Mouse (Mus musculus): ENCODE measurements around the gene Gm45618. TPM values are rescaled to one million over a fixed set of nuclear protein-coding genes. Genes with fewer than 3 reads are reported as not detected.
A peak's percentile ranks its signal among the peaks of the same experiment; 100 is the strongest.

The Gm45618 gene
- total and polyA plus RNA-seq, 3 experiments, result not detected

DNA sequence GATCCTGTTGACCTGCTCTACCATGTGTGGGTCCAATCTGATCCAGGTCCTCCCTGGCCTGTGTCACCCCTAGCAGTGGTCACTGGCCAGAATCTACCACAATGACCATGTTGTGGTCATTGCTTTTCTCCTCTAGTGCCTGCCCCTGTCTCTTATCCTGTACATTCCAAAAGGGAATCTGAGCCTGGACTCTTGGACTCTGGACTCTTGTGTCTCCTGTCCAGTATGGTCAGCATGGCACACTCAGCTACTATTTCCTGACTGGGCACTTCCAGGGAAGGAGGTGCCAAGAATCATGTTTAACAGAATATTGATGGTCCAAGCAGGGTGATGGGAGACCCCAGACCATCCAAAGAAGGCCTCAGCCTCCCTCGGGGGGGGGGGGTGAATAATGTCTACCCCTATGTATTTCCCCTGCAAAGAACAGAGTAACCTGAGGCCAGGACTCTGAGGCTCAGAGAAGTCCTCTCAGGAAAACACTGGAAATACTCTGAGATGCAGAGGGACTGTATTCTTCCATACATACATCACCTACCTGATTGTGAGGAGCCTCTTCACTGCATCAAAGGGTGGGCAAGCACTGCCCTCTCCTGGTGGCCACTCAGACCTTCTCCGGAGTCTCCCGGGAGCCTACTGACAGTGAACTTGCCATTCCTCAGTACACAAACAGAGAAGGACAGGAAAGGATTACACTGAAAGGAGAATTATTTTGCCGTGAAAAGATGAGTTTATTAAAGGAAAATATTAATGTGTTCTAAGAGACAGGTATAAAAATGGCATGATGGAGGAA, 13.9 kb upstream of the Gm45618 start:
- H3K27ac ChIP-seq, result no peak overlapping the region
- DNase-seq, result no peak
- no peak overlapping the region for H3K4me3 ChIP-seq
- H3K9ac ChIP-seq (ENCODE audit: low read depth, low read length), result no peak overlapping the region
- TF ChIP-seq EP300 (IDR thresholded peaks at IDR 0.05; ENCODE audit: insufficient read depth, low read depth, low read length) (no peak), CTCF (IDR thresholded peaks at IDR 0.05) (peak; percentile 57), POLR2A (IDR thresholded peaks at IDR 0.05; ENCODE audit: insufficient read depth, low read depth, low read length) (no peak)
- H3K36me3 ChIP-seq (ENCODE audit: control insufficient read depth, insufficient read depth, low read length), result no peaks in the 10 kb centered on the region
- no peaks in the 10 kb centered on the region for H3K27me3 ChIP-seq (ENCODE audit: control insufficient read depth, insufficient read depth, low read length)
- WGBS, result 41% methylated on average over 4 of the region's 4 CpGs
- intact Hi-C loops (cut with DNase I), result no loop called here
- no peaks in the 10 kb centered on the region for H3K4me1 ChIP-seq (ENCODE audit: control insufficient read depth, insufficient read depth, low read length)
- no peaks in the 10 kb centered on the region for H3K79me2 ChIP-seq (replicated peaks; ENCODE audit: control insufficient read depth, insufficient read depth, low read length)

DNA sequence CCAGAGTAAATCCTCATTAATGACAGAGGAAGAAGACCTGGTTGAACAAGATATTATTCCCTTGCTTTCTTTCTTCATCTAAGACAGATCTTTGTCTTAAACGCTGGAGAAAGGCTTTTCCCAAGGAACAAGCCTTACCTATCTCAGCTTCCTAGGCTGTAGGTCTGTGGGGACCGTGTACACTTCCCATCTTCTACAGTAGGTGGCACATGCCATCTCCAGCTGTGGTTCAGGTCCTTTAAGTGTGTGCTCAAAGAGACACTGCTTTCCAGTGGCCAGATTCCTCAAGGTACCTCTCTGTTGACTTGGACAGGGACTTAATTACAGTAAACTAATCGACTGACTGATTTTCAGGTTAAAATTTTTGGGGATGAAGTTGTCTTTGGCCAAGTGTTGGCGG, 8.3 kb upstream of the Gm45618 start:
- WGBS, result 60% methylated on average over 4 of the region's 4 CpGs
- intact Hi-C loops (cut with DNase I), result no loop called here
- no peak for DNase-seq
- no peaks in the 10 kb centered on the region for H3K27me3 ChIP-seq (ENCODE audit: control insufficient read depth, insufficient read depth, low read length)
- H3K79me2 ChIP-seq (replicated peaks; ENCODE audit: control insufficient read depth, insufficient read depth, low read length), result no peaks in the 10 kb centered on the region
- TF ChIP-seq POLR2A (IDR thresholded peaks at IDR 0.05; ENCODE audit: insufficient read depth, low read depth, low read length) (no peak), CTCF (IDR thresholded peaks at IDR 0.05) (no peak), EP300 (IDR thresholded peaks at IDR 0.05; ENCODE audit: insufficient read depth, low read depth, low read length) (no peak)
- H3K36me3 ChIP-seq (ENCODE audit: control insufficient read depth, insufficient read depth, low read length), result no peaks in the 10 kb centered on the region
- H3K27ac ChIP-seq, result no peak overlapping the region
- H3K4me3 ChIP-seq, result no peak overlapping the region
- no peaks in the 10 kb centered on the region for H3K4me1 ChIP-seq (ENCODE audit: control insufficient read depth, insufficient read depth, low read length)
- H3K9ac ChIP-seq (ENCODE audit: low read depth, low read length), result no peak overlapping the region

GRCm38 (mm10) chr7:142119632-142120031, 897 bp downstream of the Gm45618 start:
- no peak overlapping the region for H3K9ac ChIP-seq (ENCODE audit: low read depth, low read length)
- no peak overlapping the region for H3K27ac ChIP-seq
- intact Hi-C loops (cut with DNase I), result no loop called here
- no peaks in the 10 kb centered on the region for H3K27me3 ChIP-seq (ENCODE audit: control insufficient read depth, insufficient read depth, low read length)
- H3K4me3 ChIP-seq, result no peak overlapping the region
- TF ChIP-seq POLR2A (IDR thresholded peaks at IDR 0.05; ENCODE audit: insufficient read depth, low read depth, low read length) (no peak), CTCF (IDR thresholded peaks at IDR 0.05) (peak; percentile 62)
- 11% methylated on average over 5 of the region's 5 CpGs for WGBS
- no peaks in the 10 kb centered on the region for H3K79me2 ChIP-seq (replicated peaks; ENCODE audit: control insufficient read depth, insufficient read depth, low read length)
- no peaks in the 10 kb centered on the region for H3K36me3 ChIP-seq (ENCODE audit: control insufficient read depth, insufficient read depth, low read length)
- no peak for DNase-seq
- H3K4me1 ChIP-seq (ENCODE audit: control insufficient read depth, insufficient read depth, low read length), result no peaks in the 10 kb centered on the region

DNA sequence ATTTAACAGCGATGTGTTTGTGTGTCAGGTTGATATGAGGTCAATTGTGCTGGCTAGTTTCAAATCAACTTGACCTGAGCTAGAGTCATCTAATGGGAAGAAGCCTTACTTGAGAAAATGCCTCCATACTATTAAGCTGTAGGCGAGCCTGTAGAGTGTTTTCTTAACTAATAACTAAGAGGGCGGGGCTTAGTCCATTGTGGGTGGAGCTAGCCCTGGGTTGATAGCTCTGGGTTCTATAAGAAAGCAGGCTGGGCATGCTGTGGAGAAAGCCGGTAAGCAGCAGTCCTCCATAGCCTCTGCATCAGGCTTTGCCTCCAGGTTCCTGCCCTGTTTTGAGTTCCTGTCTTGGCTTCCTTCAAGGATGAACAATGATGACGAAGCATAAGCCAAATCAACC, 15.8 kb downstream of the Gm45618 start:
- intact Hi-C loops (cut with DNase I), result no loop called here
- 51% methylated on average over 5 of the region's 5 CpGs for WGBS
- H3K79me2 ChIP-seq (replicated peaks; ENCODE audit: control insufficient read depth, insufficient read depth, low read length), result no peaks in the 10 kb centered on the region
- DNase-seq, result no peak
- H3K4me1 ChIP-seq (ENCODE audit: control insufficient read depth, insufficient read depth, low read length), result no peaks in the 10 kb centered on the region
- H3K27me3 ChIP-seq (ENCODE audit: control insufficient read depth, insufficient read depth, low read length), result no peaks in the 10 kb centered on the region
- no peaks in the 10 kb centered on the region for H3K36me3 ChIP-seq (ENCODE audit: control insufficient read depth, insufficient read depth, low read length)
- no peak overlapping the region for H3K4me3 ChIP-seq
- H3K27ac ChIP-seq, result no peak overlapping the region
- no peak overlapping the region for H3K9ac ChIP-seq (ENCODE audit: low read depth, low read length)
- TF ChIP-seq EP300 (IDR thresholded peaks at IDR 0.05; ENCODE audit: insufficient read depth, low read depth, low read length) (no peak), POLR2A (IDR thresholded peaks at IDR 0.05; ENCODE audit: insufficient read depth, low read depth, low read length) (no peak), CTCF (IDR thresholded peaks at IDR 0.05) (no peak)

- H3K9ac ChIP-seq (ENCODE audit: low read depth, low read length), result no peak overlapping the region
- no peak overlapping the region for H3K27ac ChIP-seq
- H3K4me1 ChIP-seq (ENCODE audit: control insufficient read depth, insufficient read depth, low read length), result peaks cover 12% of the 10 kb centered on the region
- WGBS, result 6% methylated on average over 9 of the region's 9 CpGs
- no peaks in the 10 kb centered on the region for H3K79me2 ChIP-seq (replicated peaks; ENCODE audit: control insufficient read depth, insufficient read depth, low read length)
- peak; percentile 83 to 86 for DNase-seq
- no peak overlapping the region for H3K4me3 ChIP-seq
- intact Hi-C loops (cut with DNase I), result loop anchor here (1.0 to 5.0 kb wide), 4 partner anchors 26 to 150 kb away; partner anchors contain the start of genes Brsk2 and Mob2
- TF ChIP-seq EP300 (IDR thresholded peaks at IDR 0.05; ENCODE audit: insufficient read depth, low read depth, low read length) (peak; percentile 94), POLR2A (IDR thresholded peaks at IDR 0.05; ENCODE audit: insufficient read depth, low read depth, low read length) (no peak)
- H3K36me3 ChIP-seq (ENCODE audit: control insufficient read depth, insufficient read depth, low read length), result no peaks in the 10 kb centered on the region
- no peaks in the 10 kb centered on the region for H3K27me3 ChIP-seq (ENCODE audit: control insufficient read depth, insufficient read depth, low read length)
Measured at GRCm38 (mm10) chr7:142097776-142098175, 22.8 kb downstream of the Gm45618 start.

DNA sequence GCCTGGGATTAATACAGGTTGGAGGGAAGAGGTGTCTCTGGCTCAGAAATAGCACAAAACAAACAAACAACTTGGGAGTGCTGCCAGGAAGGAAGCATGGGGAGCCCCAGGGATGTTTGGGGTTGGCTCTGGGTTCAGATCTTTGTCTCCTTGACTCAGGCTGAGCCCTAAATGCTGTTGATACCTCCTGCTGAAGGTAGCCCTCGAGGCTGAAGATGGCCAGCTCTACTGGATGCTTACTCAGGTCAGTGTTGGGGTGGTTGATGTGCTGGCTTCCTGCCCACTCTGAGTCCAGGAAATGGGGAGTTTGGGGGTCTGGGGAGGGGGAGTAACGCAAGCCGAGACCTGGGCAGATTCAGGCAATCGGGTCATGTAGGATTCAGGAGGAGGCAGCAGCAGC, 23.8 kb downstream of the Gm45618 start:
- TF ChIP-seq CTCF (IDR thresholded peaks at IDR 0.05), result no peak
- TF ChIP-seq POLR2A (IDR thresholded peaks at IDR 0.05; ENCODE audit: insufficient read depth, low read depth, low read length), result no peak
- TF ChIP-seq EP300 (IDR thresholded peaks at IDR 0.05; ENCODE audit: insufficient read depth, low read depth, low read length), result no peak
- Histone ChIP-seq H3K79me2 (replicated peaks; ENCODE audit: control insufficient read depth, insufficient read depth, low read length) (no peaks in the 10 kb centered on the region), H3K36me3 (ENCODE audit: control insufficient read depth, insufficient read depth, low read length) (no peaks in the 10 kb centered on the region), H3K27me3 (ENCODE audit: control insufficient read depth, insufficient read depth, low read length) (no peaks in the 10 kb centered on the region), H3K9ac (ENCODE audit: low read depth, low read length) (no peak overlapping the region), H3K27ac (no peak overlapping the region), H3K4me3 (no peak overlapping the region), H3K4me1 (ENCODE audit: control insufficient read depth, insufficient read depth, low read length) (peaks cover 19% of the 10 kb centered on the region)
- DNase-seq, result no peak
- intact Hi-C loops (cut with DNase I), result loop anchor here (1.0 to 5.0 kb wide), 4 partner anchors 25 to 149 kb away; partner anchors contain the start of genes Brsk2 and Mob2
- 67% methylated on average over 4 of the region's 4 CpGs for WGBS
